Mouse (Mus musculus): ENCODE measurements around the gene Gatm. TPM values are rescaled to one million over a fixed set of nuclear protein-coding genes. Genes with fewer than 3 reads are reported as not detected.

Gene Gatm
- polyA plus RNA-seq, 2 experiments from 2014 or later: 0.62 to 1.3 TPM

Other genes with a start within 250 kb of the Gatm start
- gene Shf, start 242.1 kb downstream of the Gatm start, polyA plus RNA-seq (2017; shearing (Covaris generic)): under 1 TPM in 1 of 2 experiments, not detected in 1; 0.42 TPM
- 100 to 1,000 TPM; 153 to 175 TPM for gene Slc28a2, start 184.8 kb downstream of the Gatm start, polyA plus RNA-seq (2017; shearing (Covaris generic))
- 10 to 100 TPM; 42.9 to 70.0 TPM for gene Gm14085, start 126.4 kb downstream of the Gatm start, polyA plus RNA-seq (2017; shearing (Covaris generic))
- gene AA467197, start 25.7 kb upstream of the Gatm start, polyA plus RNA-seq (2017; shearing (Covaris generic)): not detected
- gene Slc30a4, start 91.4 kb upstream of the Gatm start, polyA plus RNA-seq (2017; shearing (Covaris generic)): 1 to 10 TPM in 1 of 2 experiments, under 1 TPM in 1; 0.77 to 1.2 TPM
- 10 to 100 TPM; 36.3 to 66.5 TPM for gene Bloc1s6, start 127.2 kb upstream of the Gatm start, polyA plus RNA-seq (2017; shearing (Covaris generic))
- gene Sqor, start 153.9 kb upstream of the Gatm start, polyA plus RNA-seq (2017; shearing (Covaris generic)): 10 to 100 TPM; 16.3 to 17.1 TPM

All from CD4-positive, CD25-positive, alpha-beta regulatory T cell, adult 4 months (primary cell).